Mouse (Mus musculus) kidney, adult 2 months (tissue): ENCODE measurements around the gene Ptgfr.

Experiments used
- CTCF ChIP-seq: fragments of 200-500 bp; conservative IDR thresholded peaks from 2 replicates; pipeline ENCODE4 v1.5.1; 2011; ENCODE audit warnings: low read depth, mild to moderate bottlenecking, control low read depth, low read length, moderate library complexity, mixed read lengths; ENCODE audit not compliant: insufficient read depth, insufficient read length
- POLR2A ChIP-seq: fragments of 200-500 bp; IDR thresholded peaks from one replicate; pipeline ENCODE4 v1.6.1; 2011; ENCODE audit warnings: low read depth, low read length, control low read depth

- no peak for TF ChIP-seq CTCF
- TF ChIP-seq POLR2A = no peak
Measured at GRCm38 (mm10) chr3:151851344-151851743, 13.9 kb upstream of the Ptgfr start.
